Mouse (Mus musculus): ENCODE measurements around the gene Tnrc6c.

GRCm38 (mm10) chr11:117654380-117654924 lies 363 bp downstream of the Tnrc6c start:
- TF ChIP-seq CTCF (conservative IDR thresholded peaks at IDR 0.05; ENCODE audit: low read length) (no peak), NANOG (IDR thresholded peaks at IDR 0.05; ENCODE audit: borderline replicate concordance, low read length) (no peak)
